Mouse (Mus musculus) c-Kit-positive CD71-negative TER-119-negative erythroid progenitor cells, embryonic 14.5 days (primary cell): ENCODE measurements around the gene Acot7.

Source experiments
- DNase-seq: peaks from one replicate; pipeline ENCODE4 v3.0.0-alpha.2; 2013; ENCODE audit warnings: low read depth

Gene Acot7

DNA sequence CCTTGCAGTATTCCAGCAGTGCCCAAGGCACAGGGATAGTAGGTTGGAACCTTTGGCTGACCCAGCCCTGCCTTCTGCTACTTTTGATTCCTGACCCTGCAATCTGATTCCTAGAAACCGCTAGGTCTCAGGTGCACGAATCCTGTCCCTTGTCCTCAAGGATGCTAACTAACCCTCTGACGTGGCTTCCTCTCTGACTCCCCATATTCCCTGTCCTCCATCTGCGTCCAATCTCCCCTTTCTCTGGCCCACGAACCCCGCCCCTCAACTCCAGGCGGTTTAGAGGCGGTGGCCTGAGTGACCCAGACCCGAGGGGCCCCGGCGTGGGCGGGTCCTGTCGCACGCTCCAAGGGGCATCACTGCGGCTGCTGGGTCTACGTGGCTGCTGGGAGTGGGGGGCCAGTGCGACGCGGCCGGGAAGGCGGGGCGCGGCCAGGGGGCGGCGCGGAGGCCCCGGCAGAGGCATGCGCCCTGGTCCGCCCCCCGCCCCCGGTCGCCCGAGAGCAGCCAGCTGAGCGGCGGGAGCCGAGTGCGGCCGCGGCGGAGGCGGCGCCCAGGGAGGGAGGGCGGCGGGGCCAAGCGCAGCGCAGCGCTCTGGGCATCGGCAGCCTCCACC, 95.8 kb downstream of the Acot7 start, which contains the start of gene Gpr153:
Gene Gpr153 (plus strand): TSS at position 612 of the 616 bp plus-strand sequence.
- no peak for DNase-seq

DNA sequence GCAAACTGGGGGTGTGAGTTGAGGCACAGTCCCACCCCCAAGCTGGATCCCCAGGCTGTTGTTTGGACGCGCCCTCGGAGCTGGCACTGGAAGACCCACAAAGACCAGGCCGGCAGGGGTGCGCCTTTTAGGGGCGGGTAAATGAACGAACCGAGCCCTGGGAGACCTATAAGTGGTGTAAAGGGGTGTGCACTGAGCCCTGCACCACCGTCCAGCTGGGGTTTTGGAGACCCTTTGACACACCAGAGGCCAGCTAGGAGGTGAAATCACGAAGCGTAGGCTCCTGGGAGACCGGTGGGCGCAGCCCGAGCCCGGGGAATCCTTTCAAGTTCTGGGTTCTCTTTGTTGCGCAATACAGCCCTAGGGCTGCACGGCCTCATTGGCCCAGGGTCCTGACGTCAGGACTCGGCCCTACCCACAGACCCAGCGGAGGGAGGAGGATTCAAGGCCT, 96.8 kb downstream of the Acot7 start:
- no peak for DNase-seq

DNA sequence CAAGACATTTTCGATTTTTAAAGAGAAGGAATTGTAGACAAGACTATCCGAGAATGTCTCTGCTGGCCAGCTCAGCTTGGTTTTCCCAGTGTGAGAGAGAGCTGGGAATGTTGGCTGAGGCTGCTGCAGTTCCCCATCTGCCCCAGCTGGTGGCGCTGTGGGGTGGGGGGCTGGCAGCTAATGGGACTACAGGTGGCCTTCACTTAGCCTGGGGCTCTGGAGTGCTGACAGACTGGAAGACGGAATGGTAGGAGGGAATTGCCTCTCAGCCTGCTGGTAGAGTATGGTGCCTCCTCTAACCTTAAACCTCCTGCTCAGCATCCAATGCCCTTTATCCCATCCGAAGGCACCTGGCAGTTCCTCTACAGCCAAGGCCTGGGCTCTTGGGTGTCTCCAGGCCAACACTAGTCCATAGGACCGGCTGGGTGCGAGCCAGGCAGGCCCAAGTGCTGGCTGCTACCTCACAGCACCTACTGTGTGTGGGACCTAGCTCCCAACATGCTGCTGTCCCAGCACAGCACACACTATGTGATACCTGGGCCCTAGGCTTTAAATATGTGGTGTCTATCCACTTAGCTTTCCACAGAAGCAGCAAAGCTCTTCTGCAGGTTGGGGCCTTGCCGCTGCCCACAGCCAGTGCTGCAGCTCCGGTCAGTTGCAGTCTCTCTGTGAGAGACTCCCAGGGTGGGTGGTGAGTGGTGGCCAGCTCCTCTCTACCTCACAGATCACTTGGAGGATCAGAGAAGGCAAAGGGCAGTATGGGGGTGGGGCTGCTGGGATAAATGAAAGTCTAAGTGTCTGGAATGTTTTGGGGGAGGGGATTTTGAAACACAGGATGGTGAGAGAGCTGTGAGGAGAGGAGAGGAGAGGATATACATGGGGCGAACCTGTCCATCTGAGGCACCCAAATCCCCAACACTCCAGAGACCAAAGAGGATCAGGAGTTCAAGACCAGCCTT, 98.7 kb downstream of the Acot7 start:
- DNase-seq = no peak

DNA sequence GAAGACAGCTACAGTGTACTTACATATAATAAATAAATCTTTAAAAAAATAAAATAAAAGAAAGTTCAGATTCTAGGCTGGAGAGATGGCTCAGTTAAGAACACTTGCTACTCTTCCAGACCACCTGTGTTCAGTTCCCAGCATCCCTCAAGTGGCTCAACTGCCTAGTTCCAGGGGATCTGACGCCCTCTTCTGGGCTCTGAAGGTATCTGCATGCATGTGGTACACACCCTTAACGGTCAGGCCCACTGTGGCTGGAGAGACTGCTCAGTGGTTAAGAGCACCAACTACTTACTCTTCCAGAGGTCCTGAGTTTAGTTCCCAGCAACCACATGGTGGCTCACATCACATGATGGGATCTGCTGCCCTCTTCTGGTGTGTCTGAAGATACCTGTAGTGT, 100.0 kb downstream of the Acot7 start:
- no peak for DNase-seq

DNA sequence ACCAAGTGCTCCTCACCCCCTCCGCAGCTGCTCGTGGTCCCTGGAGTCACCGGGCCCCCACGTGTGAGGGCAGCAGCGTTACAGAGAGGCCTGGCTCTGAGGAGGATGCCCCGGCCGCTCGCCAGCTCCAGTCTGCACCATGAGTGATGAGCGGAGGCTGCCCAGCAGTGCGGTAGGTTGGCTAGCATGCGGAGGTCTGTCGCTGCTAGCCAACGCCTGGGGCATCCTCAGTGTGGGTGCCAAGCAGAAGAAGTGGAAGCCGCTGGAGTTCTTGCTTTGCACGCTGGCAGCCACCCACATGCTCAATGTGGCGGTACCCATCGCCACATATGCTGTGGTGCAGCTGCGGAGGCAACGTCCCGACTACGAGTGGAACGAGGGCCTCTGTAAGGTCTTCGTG, 101.1 kb downstream of the Acot7 start:
- no peak for DNase-seq

DNA sequence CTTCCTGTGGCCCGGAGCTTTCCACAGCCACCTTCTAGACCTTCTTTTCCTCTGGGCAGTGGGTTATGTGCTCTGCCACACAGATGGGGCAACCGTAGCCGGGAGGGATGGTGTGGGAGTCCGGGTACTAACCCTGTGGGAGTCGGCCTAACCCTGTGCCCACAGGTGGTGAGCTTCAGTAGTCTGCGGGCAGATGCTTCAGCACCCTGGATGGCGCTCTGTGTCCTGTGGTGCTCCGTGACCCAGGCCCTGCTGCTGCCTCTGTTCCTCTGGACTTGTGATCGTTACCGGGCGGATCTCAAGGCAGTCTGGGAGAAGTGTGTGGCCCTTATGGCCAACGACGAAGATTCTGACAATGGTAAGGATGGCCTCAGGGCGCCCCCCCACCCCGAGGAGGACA, 103.7 kb downstream of the Acot7 start:
- no peak for DNase-seq

DNA sequence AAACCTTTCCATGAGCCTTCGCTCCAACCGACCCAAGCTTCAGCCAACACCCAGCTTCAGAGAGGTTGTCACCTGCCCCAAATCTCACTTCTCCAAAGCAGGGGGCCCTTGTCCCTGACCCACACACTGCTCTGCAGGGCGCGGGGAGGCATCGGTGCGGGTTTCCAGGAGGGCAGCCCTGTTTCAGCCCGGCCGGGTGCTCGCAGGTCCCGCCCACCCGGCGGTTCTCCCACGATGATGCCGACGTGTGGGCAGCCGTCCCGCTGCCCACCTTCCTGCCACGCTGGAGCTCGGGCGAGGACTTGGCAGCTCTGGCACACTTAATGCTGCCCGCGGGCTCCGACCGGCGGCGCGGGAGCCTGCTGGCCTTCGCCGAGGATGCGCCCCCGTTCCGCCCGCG, 104.8 kb downstream of the Acot7 start:
- DNase-seq = no peak

DNA sequence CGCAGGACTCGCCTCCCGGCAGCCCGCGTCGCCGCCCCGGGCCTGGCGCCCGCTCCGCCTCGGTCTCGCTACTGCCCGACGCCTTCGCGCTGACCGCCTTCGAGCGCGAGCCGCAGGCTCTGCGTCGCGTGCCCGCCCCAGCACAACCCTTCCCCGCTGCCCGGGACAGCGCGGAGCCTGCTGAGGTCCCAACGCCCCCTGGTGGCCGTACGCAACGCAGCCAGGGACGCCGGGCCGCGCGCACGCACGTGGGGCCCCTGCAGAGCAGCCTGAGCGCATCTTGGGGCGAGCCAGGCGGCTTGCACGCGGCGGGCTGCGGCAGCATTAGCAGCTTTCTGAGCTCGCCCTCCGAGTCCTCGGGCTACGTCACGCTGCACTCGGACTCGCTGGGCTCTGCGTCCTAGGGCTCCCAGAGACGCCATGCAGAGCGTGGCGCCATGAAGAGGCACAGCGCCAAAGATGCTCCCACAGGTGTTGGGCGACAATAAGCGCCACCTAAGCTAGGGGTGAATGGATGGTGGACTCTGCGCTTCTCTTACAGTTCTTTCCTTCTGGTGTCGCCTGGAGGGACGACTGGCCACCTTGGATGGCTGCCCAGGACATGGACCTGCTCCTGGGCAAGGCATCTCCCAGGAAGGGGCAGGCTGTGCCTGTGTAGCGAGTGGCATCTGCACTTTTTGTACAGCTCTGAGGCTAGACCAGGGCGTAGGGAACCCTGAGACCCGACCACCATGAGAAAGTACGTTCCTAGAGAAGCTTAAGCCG, 105.4 kb downstream of the Acot7 start:
- DNase-seq = peak; percentile 68

DNA sequence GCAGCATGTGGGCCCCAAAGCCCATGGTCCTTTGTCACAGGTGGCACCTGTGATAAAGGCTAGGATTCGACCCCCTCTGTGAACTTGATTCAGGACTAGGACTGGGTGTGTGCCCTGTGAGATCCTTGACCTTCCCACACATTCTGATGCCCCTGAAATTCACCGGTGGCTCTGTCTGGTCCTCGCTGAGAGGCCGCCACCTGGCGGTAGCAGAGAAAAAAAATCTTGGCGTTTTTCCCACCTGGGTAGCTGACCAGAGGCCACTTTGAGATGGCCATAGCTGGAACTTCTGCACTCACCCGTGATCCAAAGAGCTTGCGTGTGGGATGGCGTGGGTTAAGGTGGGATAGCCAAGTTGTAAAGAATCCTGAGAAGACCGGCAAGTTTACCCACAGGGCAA, 107.6 kb downstream of the Acot7 start:
- DNase-seq = no peak

DNA sequence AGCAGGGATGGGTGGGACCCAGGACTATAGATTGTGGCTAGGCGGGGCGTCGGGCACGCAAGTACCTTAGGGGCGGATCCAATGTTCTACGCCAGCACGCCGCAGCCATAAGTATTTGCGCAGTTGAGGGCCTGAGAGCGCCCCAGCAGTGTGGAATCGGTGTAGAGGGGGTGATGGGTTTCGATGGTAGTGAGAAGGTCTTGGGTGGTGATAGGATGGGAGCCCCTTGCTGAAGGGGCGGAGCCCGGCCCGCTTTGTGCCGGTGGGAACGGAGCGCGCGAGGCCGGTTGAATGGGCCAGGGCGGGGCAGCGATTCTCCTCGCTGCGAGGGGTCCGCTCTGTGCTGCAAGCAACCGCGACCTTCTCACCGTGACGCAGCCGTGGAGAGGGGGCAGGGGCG, 108.2 kb downstream of the Acot7 start:
- no peak for DNase-seq

DNA sequence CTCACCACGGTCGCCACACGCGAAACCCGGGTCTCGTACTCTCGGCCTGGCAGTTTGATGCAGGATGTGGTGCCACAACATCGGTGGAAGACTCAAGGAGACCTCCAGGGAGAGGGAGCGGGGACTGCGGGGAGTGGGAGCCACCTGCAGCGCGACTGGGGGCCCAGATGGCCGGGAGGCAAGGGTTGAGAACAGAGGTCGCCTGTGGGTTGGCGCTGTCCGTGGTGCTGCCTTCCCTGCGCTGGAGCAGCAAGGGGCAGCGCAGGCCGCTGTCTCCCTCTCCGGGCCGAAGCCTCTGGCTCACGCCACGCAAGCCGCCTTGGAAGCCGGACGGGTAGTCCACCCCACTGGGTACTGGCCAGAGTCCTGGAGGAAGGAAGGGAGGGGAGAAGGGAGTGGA, 109.0 kb downstream of the Acot7 start:
- DNase-seq = peak; percentile 58

DNA sequence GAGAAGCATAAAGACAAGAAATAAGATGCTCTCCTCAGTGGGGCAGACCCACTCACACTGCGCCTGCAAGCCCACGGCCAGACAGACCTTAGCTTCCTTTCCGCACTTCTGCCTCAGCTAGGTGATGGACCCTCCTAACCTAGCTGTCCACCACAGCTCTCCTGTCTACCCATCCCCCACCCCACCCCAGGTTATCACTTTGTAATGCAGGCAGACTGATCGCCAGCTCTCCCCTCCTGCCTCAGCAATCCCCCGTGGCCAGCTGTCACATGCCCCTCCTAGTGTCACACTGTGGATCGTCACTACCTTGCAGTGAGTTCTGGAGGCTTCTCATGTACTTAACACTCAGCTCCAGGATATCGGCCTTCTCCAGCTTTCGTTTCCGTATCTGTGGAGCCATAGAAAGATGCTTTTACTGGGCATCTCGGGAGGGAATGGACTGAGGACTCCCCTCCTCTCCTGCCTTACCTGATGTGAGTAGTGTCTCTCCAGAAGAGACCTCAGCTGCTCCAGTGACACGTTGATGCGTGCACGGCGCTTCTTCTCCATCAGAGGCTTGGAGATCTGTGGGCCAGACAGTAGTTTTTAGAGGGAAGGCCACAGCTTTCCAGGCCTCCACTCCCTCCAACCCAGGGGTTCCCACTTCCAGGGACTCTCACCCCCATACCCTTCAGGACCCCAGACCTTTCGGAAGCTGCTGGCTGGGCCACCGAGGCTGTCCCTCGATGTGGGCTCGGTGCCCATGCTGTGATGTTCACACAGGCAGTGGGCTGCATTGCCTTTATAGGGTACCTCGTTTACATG, 109.6 kb downstream of the Acot7 start:
- no peak for DNase-seq

DNA sequence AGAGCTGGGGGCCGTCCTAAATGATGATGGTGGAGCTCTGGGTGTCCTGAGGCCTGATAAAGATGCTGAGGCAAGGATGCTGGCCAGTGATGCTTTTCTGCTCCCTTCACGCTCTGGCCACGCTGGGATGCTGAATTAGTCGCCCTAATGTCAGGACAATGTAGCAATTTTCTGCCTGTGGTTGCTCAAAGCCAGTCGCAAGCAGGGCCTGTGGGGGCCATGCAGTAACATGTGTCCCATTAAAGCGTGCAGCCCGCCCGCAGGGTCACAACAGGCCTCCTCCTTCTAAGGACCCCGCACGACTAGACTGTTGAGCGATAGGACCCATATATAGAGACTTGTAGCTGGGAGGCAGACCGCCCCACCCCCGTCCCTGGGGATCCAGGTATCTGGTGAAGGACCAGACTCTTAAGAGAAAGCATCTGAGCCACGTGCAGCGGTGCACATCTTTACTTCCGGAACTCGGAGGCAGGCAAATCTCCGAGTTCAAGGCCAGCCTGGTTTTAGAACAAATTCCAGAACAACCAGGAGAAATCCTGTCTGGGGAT, 110.5 kb downstream of the Acot7 start:
- no peak for DNase-seq

DNA sequence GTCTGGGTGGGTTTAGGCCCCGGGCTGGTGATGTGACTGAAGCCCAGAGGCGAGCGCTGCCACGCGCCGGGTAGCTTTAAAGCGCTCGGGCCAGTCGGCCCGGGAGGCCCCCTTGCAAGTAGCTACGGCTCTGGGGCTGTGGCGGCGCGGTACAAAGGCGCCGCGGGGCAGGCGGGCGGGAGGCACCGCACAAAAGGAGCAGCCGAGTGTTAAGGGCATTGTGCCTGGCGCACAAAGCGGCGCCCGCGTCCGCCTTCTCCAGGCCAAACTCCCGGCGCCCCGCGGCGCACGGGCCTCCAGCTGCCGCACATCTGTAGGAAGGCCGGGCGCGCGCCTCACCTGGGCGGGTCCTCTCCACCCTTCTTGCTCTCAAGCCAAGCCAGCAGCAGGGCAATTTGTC, 112.5 kb downstream of the Acot7 start:
- DNase-seq = no peak

DNA sequence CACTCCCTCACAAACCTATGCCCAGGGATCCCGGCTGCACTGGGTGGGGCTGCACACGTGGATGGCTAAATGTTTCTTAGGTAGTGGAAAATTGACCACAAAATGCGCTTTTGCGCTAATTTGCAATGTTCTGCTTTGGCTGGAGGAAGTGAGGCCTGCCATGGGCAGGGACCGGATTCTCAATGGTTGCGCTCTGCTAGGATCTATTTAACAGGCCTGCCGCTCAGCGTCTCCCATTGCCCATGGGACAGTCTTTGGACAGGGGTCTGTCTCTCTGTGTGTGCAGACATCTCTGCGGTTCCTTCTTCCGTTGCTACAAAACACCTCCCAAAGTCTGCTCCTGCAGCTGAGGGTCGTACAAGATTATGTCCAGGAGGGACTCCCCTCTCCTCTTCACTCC, 113.1 kb downstream of the Acot7 start:
- DNase-seq = no peak

DNA sequence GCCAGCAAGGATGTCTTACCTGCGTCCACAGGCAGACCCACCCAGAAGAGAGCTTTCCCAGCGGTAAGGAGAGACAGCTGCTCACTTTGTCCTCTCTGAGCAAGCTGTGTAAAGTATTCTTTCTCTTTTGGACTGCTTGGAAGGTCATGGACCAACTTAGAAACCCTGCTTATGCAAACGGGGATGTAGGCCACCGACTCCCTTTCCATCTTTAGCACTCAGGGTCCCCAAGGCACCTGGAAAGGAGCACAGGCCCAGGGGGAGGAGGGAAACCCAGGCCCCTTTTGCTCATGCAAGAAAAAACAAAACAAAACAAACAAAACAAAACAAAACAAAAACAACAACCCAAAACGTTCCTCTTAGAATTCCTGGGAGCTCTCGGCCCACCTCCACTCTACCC, 113.6 kb downstream of the Acot7 start, which contains the start of gene Hes3:
Gene Hes3 (minus strand): TSS at position 101 of the 400 bp plus-strand sequence.
- DNase-seq = no peak

DNA sequence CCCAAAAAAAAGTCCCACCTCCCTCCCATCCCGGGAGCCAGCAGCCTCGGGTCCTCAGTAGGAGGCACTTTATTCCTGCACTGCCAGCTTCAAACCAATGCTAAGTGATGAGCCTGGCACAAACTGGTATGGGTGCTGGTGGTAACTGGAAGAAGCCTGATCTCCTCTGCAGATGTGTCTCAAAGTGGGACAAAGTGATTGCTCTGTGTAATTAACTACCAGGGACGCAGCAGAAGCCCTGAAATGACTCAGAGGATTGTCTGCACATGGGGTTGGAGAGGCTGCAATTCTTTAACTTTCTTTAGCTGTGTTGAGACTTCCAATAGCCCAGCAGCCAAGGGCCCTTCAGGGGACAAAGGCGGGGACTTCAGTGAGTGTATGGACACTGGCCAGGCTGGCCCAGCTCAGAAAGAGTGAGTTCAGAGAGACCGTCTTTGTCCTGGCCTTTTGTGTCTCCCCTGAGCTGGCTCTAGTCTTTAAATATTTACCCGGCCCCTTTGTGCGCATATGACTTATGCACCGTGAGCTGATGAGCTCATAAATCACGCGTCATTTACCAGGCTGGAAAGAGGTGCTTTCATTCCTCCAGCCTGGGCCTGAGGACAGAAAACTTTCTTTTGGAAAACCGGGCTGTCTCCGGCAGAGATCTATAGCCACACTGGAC, 114.3 kb downstream of the Acot7 start:
- DNase-seq = no peak

DNA sequence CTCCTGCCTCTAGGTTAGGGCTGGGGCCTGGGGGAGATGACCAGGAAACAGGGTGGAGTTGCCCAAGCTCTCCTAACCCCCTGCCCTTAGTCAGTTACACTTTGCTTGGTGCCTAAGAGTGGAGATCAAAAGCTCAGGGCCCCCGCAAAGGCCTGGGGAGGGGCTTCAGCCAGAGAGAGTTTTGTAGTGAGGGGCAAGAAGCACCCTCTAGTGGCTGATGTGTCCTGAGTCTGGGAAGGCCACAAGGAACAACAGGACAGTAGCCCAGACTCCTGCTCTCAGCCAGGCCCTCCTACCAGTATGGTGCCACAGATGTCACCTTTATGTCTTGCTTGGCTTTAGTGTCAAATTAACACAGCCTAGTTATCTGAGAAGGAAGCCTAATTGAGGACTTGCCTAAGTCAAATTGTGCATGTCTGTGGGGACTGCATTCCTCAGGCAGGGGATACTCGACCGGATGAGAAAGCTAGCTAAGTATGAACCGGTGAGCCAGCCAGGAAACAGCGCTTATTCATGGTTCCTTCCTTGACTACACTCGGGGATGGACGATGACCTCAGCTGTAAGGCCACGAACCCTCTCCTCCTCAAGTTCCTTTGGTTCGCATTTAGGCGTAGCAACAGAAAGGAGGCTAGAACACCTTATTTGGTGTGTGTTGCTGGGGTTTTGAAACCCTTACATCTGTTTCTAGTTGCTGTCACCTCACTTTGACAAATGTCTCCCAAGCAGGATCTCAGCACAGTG, 116.4 kb downstream of the Acot7 start:
- no peak for DNase-seq

DNA sequence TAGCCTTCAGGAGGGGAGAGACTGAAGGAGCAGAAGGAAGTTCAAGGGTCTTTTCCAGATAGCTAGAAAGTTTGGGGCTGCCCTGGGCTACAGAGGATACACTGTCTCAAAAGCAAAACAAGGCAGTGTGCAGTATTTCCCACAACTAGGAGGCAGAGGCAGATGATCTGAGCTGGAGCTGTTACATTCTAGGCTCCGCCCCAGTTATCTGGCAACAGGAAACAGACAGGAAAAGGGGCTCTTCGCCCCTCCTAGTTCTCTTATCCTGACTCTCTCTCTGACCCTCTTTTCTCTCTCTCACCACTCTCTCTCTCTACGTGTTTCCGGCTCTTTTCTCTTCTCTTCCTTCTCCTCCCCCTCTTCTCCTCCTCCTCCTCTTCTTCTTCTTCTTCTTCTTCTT, 118.0 kb downstream of the Acot7 start:
- no peak for DNase-seq

DNA sequence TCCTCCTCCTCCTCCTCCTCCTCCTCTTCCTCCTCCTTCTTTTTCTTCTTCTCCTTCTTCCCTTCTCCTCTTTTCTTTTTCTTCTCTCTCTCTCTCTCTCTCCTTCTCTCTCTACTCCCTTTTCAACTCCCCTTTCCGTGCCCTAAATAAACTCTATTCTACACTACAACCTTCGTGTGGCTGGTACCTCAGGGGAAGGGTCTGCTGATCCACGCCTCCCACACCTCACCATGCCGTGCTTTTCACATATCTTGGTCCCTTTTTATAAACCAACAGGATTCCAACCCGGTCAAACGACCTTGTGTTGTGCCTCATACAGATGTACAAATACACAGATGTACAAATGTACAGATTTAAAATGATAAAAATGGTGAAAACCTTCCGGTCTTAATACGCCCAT, 118.4 kb downstream of the Acot7 start:
- DNase-seq = no peak
